Mouse (Mus musculus) intestine, postnatal 0 days (tissue): Measurements from ENCODE around the gene Lsm3. TPM values are rescaled to one million over a fixed set of nuclear protein-coding genes. Genes with fewer than 3 reads are reported as not detected.

Experiments used
- ATAC-seq: fragments of 200-750 bp; cut with Nextera tagmentation; 2 replicates; pipeline ENCODE4 v1.8.0; 2017; ENCODE audit warnings: mild to moderate bottlenecking, moderate TSS enrichment, moderate library complexity
- H3K27ac ChIP-seq: fragments of 300-500 bp; sonication (generic); 2 replicates; pipeline ENCODE4 v1.5.1; 2014; ENCODE audit warnings: mild to moderate bottlenecking, low read depth, low read length, moderate library complexity
- H3K27me3 ChIP-seq: fragments of 300-500 bp; sonication (generic); replicated peaks from 2 replicates; pipeline ENCODE4 v1.6.1; 2014; ENCODE audit warnings: low read length, mixed read lengths; ENCODE audit not compliant: control insufficient read depth, insufficient read depth
- H3K36me3 ChIP-seq: fragments of 300-500 bp; sonication (generic); 2 replicates; pipeline ENCODE4 v1.6.1; 2014; ENCODE audit warnings: mild to moderate bottlenecking, moderate library complexity; ENCODE audit not compliant: control insufficient read depth, insufficient read depth
- H3K4me1 ChIP-seq: fragments of 300-500 bp; sonication (generic); replicated peaks from 2 replicates; pipeline ENCODE4 v1.6.1; 2014; ENCODE audit warnings: antibody characterized with exemption, low read length, mixed read lengths; ENCODE audit not compliant: control insufficient read depth, insufficient read depth
- H3K4me2 ChIP-seq: fragments of 300-500 bp; sonication (generic); replicated peaks from 2 replicates; pipeline ENCODE4 v1.6.1; 2014; ENCODE audit warnings: low read depth, mild to moderate bottlenecking, moderate library complexity
- H3K4me3 ChIP-seq: fragments of 300-500 bp; sonication (generic); 2 replicates; pipeline ENCODE4 v1.5.1; 2014; ENCODE audit warnings: low read depth, low read length
- H3K9ac ChIP-seq: fragments of 300-500 bp; sonication (generic); 2 replicates; pipeline ENCODE4 v1.6.1; 2014; ENCODE audit warnings: mild to moderate bottlenecking, low read depth, low read length
- H3K9me3 ChIP-seq: fragments of 300-500 bp; sonication (generic); 2 replicates; pipeline ENCODE4 v1.6.1; 2016; ENCODE audit warnings: mixed run types; ENCODE audit not compliant: control insufficient read depth
- CTCF ChIP-seq: sonication (generic); IDR thresholded peaks from 2 replicates; pipeline ENCODE4 v1.5.1; 2016; ENCODE audit warnings: low read depth, mild to moderate bottlenecking, control low read depth, antibody characterized with exemption, moderate library complexity
- WGBS: fragments of 180-500 bp; shearing (Covaris S2); extraction: QIAGEN DNeasy Blood & Tissue Kit; methylation state at CpG from one replicate; pipeline ENCODE4 v1.1.7; 2014; 5-methylcytosine and 5-hydroxymethylcytosine counted together
- polyA plus RNA-seq: library from polyadenylated mRNA; unstranded; fragments of >200 nt; fragmentation: Nextera tagmentation; extraction: Ambion mirVana; gene quantifications from 2 replicates; pipeline ENCODE4 v1.2.1, GENCODE M21; 2015

Lsm3 gene
- polyA plus RNA-seq, 1 experiment from 2014 or later: 139 TPM

DNA sequence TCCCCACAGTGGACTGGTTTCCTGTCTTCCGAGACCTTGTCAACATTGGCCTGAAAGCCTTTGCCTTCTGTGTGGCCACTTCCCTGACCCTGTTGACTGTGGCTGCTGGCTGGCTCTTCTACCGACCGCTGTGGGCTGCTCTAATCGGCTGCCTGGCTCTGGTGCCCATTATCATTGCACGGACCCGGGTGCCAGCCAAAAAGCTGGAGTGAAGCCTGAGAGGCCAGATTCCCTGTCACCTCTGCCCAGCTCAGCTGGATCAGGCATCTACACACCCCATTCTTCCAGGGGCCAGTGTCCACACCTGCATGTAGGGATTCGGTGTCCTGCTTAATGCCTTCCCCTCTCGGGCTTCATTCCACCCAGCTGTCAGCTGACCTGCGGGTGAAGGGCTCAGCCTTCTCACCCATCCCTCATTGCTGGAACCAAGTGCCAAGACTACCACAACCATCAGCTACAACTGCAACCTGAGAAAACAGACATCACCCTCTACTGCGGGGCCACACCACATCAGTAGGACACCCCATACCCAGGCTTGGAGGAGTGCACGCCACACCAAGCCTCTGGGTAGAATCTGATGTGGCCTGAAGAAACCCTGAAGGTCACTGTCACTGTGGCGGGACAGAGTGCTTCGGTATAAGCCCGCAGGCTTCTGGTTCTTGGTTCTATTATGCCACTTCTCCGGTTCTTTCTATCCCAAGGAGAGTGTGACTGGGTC is 28.8 kb upstream of the Lsm3 start:
- H3K4me2 ChIP-seq: no peak overlapping the region
- H3K9ac ChIP-seq: no peak overlapping the region
- WGBS: 93% methylated on average over 15 of the region's 15 CpGs
- no peak for TF ChIP-seq CTCF
- no peak for ATAC-seq
- no peak overlapping the region for H3K4me3 ChIP-seq
- H3K36me3 ChIP-seq: peaks cover 76% of the 10 kb centered on the region
- no peak overlapping the region for H3K27ac ChIP-seq
- no peaks in the 10 kb centered on the region for H3K9me3 ChIP-seq
- H3K27me3 ChIP-seq: no peaks in the 10 kb centered on the region
- no peaks in the 10 kb centered on the region for H3K4me1 ChIP-seq

DNA sequence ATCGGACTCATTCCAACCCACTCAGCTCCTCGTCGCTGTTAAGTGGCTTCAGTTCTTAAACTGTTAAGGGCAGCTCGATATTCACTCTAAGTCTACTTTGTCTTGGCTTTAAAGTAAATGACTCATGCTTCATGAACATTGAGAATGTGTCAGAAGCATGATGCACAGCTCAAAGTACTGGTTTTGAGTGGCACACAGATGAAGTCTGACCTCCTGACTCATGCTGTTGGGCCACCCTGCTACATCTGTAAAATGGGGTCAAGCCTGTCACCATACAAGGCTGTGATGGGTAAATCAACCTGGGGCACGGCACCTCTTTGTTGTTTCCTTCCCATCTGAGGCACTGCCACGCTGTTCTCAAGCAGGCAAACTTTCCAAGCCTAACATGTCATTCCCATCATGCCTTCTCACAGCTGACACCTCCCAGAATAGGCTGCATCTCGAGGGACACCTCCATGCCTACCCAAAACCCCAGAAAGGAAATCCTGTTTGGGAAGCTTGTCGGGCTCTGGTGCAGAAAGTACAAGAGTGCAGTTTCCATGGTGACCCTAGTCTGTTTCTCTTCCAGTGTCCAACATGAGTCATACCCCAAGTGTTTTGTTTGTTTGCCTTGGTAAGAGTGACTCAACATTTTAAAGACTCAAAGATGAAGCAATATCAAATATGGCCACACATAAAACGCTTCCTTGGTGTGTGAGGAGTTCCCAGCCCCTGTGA is 27.1 kb upstream of the Lsm3 start:
- peak overlapping the region; percentile 50; the same call in 1 of the 2 replicates for H3K27ac ChIP-seq
- H3K9ac ChIP-seq: no peak overlapping the region
- no peak overlapping the region for H3K4me3 ChIP-seq
- no peaks in the 10 kb centered on the region for H3K27me3 ChIP-seq
- peak; percentile 67 for ATAC-seq
- WGBS: 58% methylated on average over 9 of the region's 9 CpGs
- H3K4me2 ChIP-seq: no peak overlapping the region
- H3K4me1 ChIP-seq: no peaks in the 10 kb centered on the region
- peaks cover 71% of the 10 kb centered on the region for H3K36me3 ChIP-seq
- H3K9me3 ChIP-seq: no peaks in the 10 kb centered on the region
- no peak for TF ChIP-seq CTCF

GRCm38 (mm10) chr6:91489872-91490271 is 25.9 kb upstream of the Lsm3 start:
- H3K27ac ChIP-seq: peak overlapping the region; percentile 71; the same call in 1 of the 2 replicates
- no peaks in the 10 kb centered on the region for H3K4me1 ChIP-seq
- 82% methylated on average over 10 of the region's 10 CpGs for WGBS
- H3K9me3 ChIP-seq: no peaks in the 10 kb centered on the region
- H3K4me2 ChIP-seq: no peak overlapping the region
- ATAC-seq: no peak
- H3K4me3 ChIP-seq: no peak overlapping the region
- TF ChIP-seq CTCF: no peak
- H3K36me3 ChIP-seq: peaks cover 68% of the 10 kb centered on the region
- no peaks in the 10 kb centered on the region for H3K27me3 ChIP-seq
- no peak overlapping the region for H3K9ac ChIP-seq

GRCm38 (mm10) chr6:91491004-91491403 is 24.7 kb upstream of the Lsm3 start:
- H3K4me1 ChIP-seq: no peaks in the 10 kb centered on the region
- H3K4me3 ChIP-seq: no peak overlapping the region
- no peak overlapping the region for H3K4me2 ChIP-seq
- peak overlapping the region; percentile 28; the same call in 1 of the 2 replicates for H3K27ac ChIP-seq
- no peak for TF ChIP-seq CTCF
- H3K9me3 ChIP-seq: no peaks in the 10 kb centered on the region
- no peak overlapping the region for H3K9ac ChIP-seq
- no peaks in the 10 kb centered on the region for H3K27me3 ChIP-seq
- peak; percentile 52 for ATAC-seq
- peaks cover 66% of the 10 kb centered on the region for H3K36me3 ChIP-seq
- 56% methylated on average over 6 of the region's 6 CpGs for WGBS

GRCm38 (mm10) chr6:91493053-91493452 is 22.7 kb upstream of the Lsm3 start:
- no peak overlapping the region for H3K4me3 ChIP-seq
- ATAC-seq: no peak
- H3K36me3 ChIP-seq: peaks cover 67% of the 10 kb centered on the region
- TF ChIP-seq CTCF: no peak
- no peaks in the 10 kb centered on the region for H3K9me3 ChIP-seq
- no peak overlapping the region for H3K27ac ChIP-seq
- H3K4me1 ChIP-seq: no peaks in the 10 kb centered on the region
- no peaks in the 10 kb centered on the region for H3K27me3 ChIP-seq
- WGBS: 88% methylated on average over 10 of the region's 10 CpGs
- H3K4me2 ChIP-seq: no peak overlapping the region
- no peak overlapping the region for H3K9ac ChIP-seq

DNA sequence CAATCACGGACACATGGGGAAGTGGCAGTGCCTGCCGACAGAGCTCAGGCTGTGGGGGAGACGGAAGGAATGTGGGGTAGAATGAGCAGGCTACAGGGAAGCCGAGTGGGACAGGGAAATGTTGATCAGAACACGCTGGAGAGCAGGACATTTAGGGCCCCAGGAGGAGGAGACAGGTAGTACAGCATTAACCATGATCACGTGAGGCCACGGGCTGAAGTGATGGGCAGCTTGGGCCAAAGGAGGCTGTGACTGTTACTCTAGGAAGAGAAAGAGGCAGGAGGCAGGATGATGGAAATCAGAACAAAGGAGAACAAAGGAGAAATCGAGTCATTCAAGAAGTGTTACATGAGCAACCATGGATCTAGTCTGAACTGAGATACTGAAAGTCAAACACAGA is 21.2 kb upstream of the Lsm3 start:
- peaks cover 80% of the 10 kb centered on the region for H3K36me3 ChIP-seq
- WGBS: 77% methylated on average over 8 of the region's 8 CpGs
- TF ChIP-seq CTCF: no peak

More for the DNA sequence above, 21.2 kb upstream of the Lsm3 start:
- H3K27me3 ChIP-seq: no peaks in the 10 kb centered on the region
- no peak overlapping the region for H3K4me3 ChIP-seq
- H3K9ac ChIP-seq: no peak overlapping the region
- H3K4me2 ChIP-seq: no peak overlapping the region
- H3K4me1 ChIP-seq: no peaks in the 10 kb centered on the region
- ATAC-seq: no peak
- no peak overlapping the region for H3K27ac ChIP-seq
- H3K9me3 ChIP-seq: no peaks in the 10 kb centered on the region
